8 mouse cellular contexts compared by ENCODE assay signal in genomic region chr17:3558356-3558870, GRCm38 (mm10). TPM values are rescaled to one million over a fixed set of nuclear protein-coding genes. Genes with fewer than 3 reads are reported as not detected.
DNase-seq lines count a peak whose midpoint lies in the region; ATAC-seq lines count a peak whose summit lies in the region.

No protein-coding gene starts in this region.

- H3K36me3 ChIP-seq in heart, embryonic 10.5 days = no peaks in the 10 kb centered on the region
- H3K36me3 ChIP-seq in embryonic facial prominence, embryonic 13.5 days = no peaks in the 10 kb centered on the region
- H3K36me3 ChIP-seq in intestine, embryonic 15.5 days = no peaks in the 10 kb centered on the region
- no peaks in the 10 kb centered on the region for H3K36me3 ChIP-seq in lung, embryonic 16.5 days (ENCODE audit: control insufficient read depth, insufficient read depth, low read length)

- H3K4me3 ChIP-seq in heart, embryonic 10.5 days = peak overlapping the region; percentile 65
- peak overlapping the region; percentile 63 for H3K4me3 ChIP-seq in embryonic facial prominence, embryonic 13.5 days
- H3K4me3 ChIP-seq in intestine, embryonic 15.5 days (replicated peaks) = peak overlapping the region; percentile 71
- H3K4me3 ChIP-seq in lung, embryonic 16.5 days (ENCODE audit: low read length) = peak overlapping the region; percentile 49

- no peak for DNase-seq in heart, embryonic 10.5 days (ENCODE audit: low spot score)
- DNase-seq in heart, adult 9 months (ENCODE audit: low spot score in 2 of 2) = no peak
- no peak for DNase-seq in urinary bladder, adult 2 months (ENCODE audit: low spot score)
- no peak for DNase-seq in adipocyte (ENCODE audit: low spot score)
- DNase-seq in spleen, postnatal 4 days (ENCODE audit: low spot score in 2 of 2) = no peak

- H3K4me1 ChIP-seq in heart, embryonic 10.5 days = peaks cover 8% of the 10 kb centered on the region; the same call in 1 of the 2 replicates
- H3K4me1 ChIP-seq in embryonic facial prominence, embryonic 13.5 days = peaks cover 12% of the 10 kb centered on the region
- 0 out of 2 replicates have a peak, but pooled peaks cover 3% of the 10 kb centered on the region for H3K4me1 ChIP-seq in intestine, embryonic 15.5 days (replicated peaks)
- H3K4me1 ChIP-seq in lung, embryonic 16.5 days (replicated peaks; ENCODE audit: control insufficient read depth, insufficient read depth, low read length) = peaks cover 7% of the 10 kb centered on the region

- H3K27ac ChIP-seq in heart, embryonic 10.5 days = peak overlapping the region; percentile 88
- H3K27ac ChIP-seq in embryonic facial prominence, embryonic 13.5 days = peak overlapping the region; percentile 87
- peak overlapping the region; percentile 45 for H3K27ac ChIP-seq in intestine, embryonic 15.5 days
- peak overlapping the region; percentile 92 for H3K27ac ChIP-seq in lung, embryonic 16.5 days (ENCODE audit: low read length)

- no peaks in the 10 kb centered on the region for H3K27me3 ChIP-seq in heart, embryonic 10.5 days (ENCODE audit: insufficient read depth, poor library complexity, severe bottlenecking)
- no peaks in the 10 kb centered on the region for H3K27me3 ChIP-seq in embryonic facial prominence, embryonic 13.5 days
- no peaks in the 10 kb centered on the region for H3K27me3 ChIP-seq in intestine, embryonic 15.5 days (replicated peaks)
- no peaks in the 10 kb centered on the region for H3K27me3 ChIP-seq in lung, embryonic 16.5 days (ENCODE audit: control insufficient read depth, insufficient read depth, low read depth, low read length)

- ATAC-seq in embryonic facial prominence, embryonic 13.5 days (ENCODE audit: insufficient number of reproducible peaks, insufficient read depth, low FRiP score, low TSS enrichment, low read depth) = no peak
- no peak for ATAC-seq in intestine, embryonic 15.5 days
- no peak for ATAC-seq in lung, embryonic 16.5 days (ENCODE audit: low read depth)

- WGBS in heart, embryonic 10.5 days = 80% methylated on average over 9 of the region's 9 CpGs
- 78% methylated on average over 9 of the region's 9 CpGs for WGBS in embryonic facial prominence, embryonic 13.5 days
- WGBS in intestine, embryonic 15.5 days = 80% methylated on average over 9 of the region's 9 CpGs
- 70% methylated on average over 9 of the region's 9 CpGs for WGBS in lung, embryonic 16.5 days

- peak overlapping the region; percentile 70 for H3K4me2 ChIP-seq in embryonic facial prominence, embryonic 13.5 days
- peak overlapping the region; percentile 51 for H3K4me2 ChIP-seq in intestine, embryonic 15.5 days (replicated peaks)
- H3K4me2 ChIP-seq in lung, embryonic 16.5 days (ENCODE audit: low read depth, low read length) = peak overlapping the region; percentile 54

- no peaks in the 10 kb centered on the region for H3K9me3 ChIP-seq in heart, embryonic 10.5 days
- H3K9me3 ChIP-seq in embryonic facial prominence, embryonic 13.5 days = no peaks in the 10 kb centered on the region
- H3K9me3 ChIP-seq in intestine, embryonic 15.5 days = no peaks in the 10 kb centered on the region
- H3K9me3 ChIP-seq in lung, embryonic 16.5 days (ENCODE audit: control insufficient read depth, low read length) = no peaks in the 10 kb centered on the region

- no peak overlapping the region for H3K9ac ChIP-seq in embryonic facial prominence, embryonic 13.5 days
- H3K9ac ChIP-seq in intestine, embryonic 15.5 days = no peak overlapping the region
- H3K9ac ChIP-seq in lung, embryonic 16.5 days (ENCODE audit: low read length) = peak overlapping the region; percentile 61; the same call in 1 of the 2 replicates

RNA-seq across cellular contexts. Expression of gene Tfb1m, which starts 0.8 kb away (rescaled TPM):
- polyA plus RNA-seq in heart, embryonic 10.5 days (2016; fragmentation: Nextera tagmentation; extraction: Ambion mirVana) = 17.0 and 17.9 TPM in 2 replicates
- polyA plus RNA-seq in embryonic facial prominence, embryonic 13.5 days (2015; fragmentation: Nextera tagmentation; extraction: Ambion mirVana) = 14.1 and 16.2 TPM in 2 replicates
- polyA plus RNA-seq in intestine, embryonic 15.5 days (2015; fragmentation: Nextera tagmentation; extraction: Ambion mirVana) = 17.7 and 18.4 TPM in 2 replicates
- 12.4 and 13.7 TPM in 2 replicates for polyA plus RNA-seq in lung, embryonic 16.5 days (2015; fragmentation: Nextera tagmentation; extraction: Ambion mirVana)
- 9.1 and 9.9 TPM in 2 replicates for polyA plus RNA-seq in urinary bladder, adult 2 months (2012; rRNA removed)

RNA-seq across cellular contexts. Expression of gene Cldn20, which starts 26.1 kb away (rescaled TPM):
- polyA plus RNA-seq in heart, embryonic 10.5 days (2016; fragmentation: Nextera tagmentation; extraction: Ambion mirVana) = not detected in 2 replicates
- 0.67 and 0.87 TPM in 2 replicates for polyA plus RNA-seq in embryonic facial prominence, embryonic 13.5 days (2015; fragmentation: Nextera tagmentation; extraction: Ambion mirVana)
- polyA plus RNA-seq in intestine, embryonic 15.5 days (2015; fragmentation: Nextera tagmentation; extraction: Ambion mirVana) = not detected in 2 replicates
- polyA plus RNA-seq in lung, embryonic 16.5 days (2015; fragmentation: Nextera tagmentation; extraction: Ambion mirVana) = not detected in 2 replicates
- polyA plus RNA-seq in urinary bladder, adult 2 months (2012; rRNA removed) = 0.25 and 0.74 TPM in 2 replicates
